8 mouse cellular contexts compared by ENCODE assay signal in genomic region chr17:56018347-56019131, GRCm38 (mm10). TPM values are rescaled to one million over a fixed set of nuclear protein-coding genes. Genes with fewer than 3 reads are reported as not detected.
DNase-seq lines count a peak whose midpoint lies in the region; ATAC-seq lines count a peak whose summit lies in the region.

No protein-coding gene starts in this region.

- H3K27ac ChIP-seq in liver, embryonic 12.5 days = no peak overlapping the region

- no peak overlapping the region for H3K9ac ChIP-seq in liver, embryonic 12.5 days

- no peaks in the 10 kb centered on the region for H3K9me3 ChIP-seq in liver, embryonic 12.5 days (replicated peaks)

- no peaks in the 10 kb centered on the region for H3K27me3 ChIP-seq in liver, embryonic 12.5 days (replicated peaks)

- H3K4me1 ChIP-seq in liver, embryonic 12.5 days = peaks cover 21% of the 10 kb centered on the region

- ATAC-seq in inflammation-experienced regulatory T-cells, adult 6 months = peak; percentile 51
- 0 out of 2 replicates have a peak, but pooled peaks have one; percentile 15 for ATAC-seq in liver, embryonic 12.5 days
- no peak for ATAC-seq in monocyte, adult 5-6 weeks (replicated peaks; ENCODE audit: insufficient number of reproducible peaks, low FRiP score, low TSS enrichment, poor library complexity, severe bottlenecking)

- WGBS in liver, embryonic 12.5 days (ENCODE audit: insufficient replicate concordance) = 75% methylated on average over 20 of the region's 20 CpGs

- DNase-seq in kidney, adult 18-20 months = peak; percentile 64
- DNase-seq in kidney, adult 11 months = no peak
- peak; percentile 59 for DNase-seq in MN1 (ENCODE audit: low spot score)
- peak; percentile 24 to 58 for DNase-seq in cerebellum, postnatal 4 days (ENCODE audit: low spot score in 2 of 2)
- peak; percentile 75 for DNase-seq in right cerebral cortex, adult 18-20 months

- H3K36me3 ChIP-seq in liver, embryonic 12.5 days = peaks cover 78% of the 10 kb centered on the region

- H3K4me3 ChIP-seq in liver, embryonic 12.5 days = no peak overlapping the region

- no peak overlapping the region for H3K4me2 ChIP-seq in liver, embryonic 12.5 days

RNA-seq across cellular contexts. Expression of gene Mpnd, which starts 13.0 kb away (rescaled TPM):
- 10 to 100 TPM in 2 of 3 experiments, 1 to 10 TPM in 1; 8.3 to 24.2 (median 17.4) TPM for polyA plus RNA-seq in inflammation-experienced regulatory T-cells, adult 6 months (2017; shearing (Covaris generic))
- 27.4 and 29.1 TPM in 2 replicates for polyA plus RNA-seq in liver, embryonic 12.5 days (2016; fragmentation: Nextera tagmentation; extraction: Ambion mirVana)
- 31.5 to 106 TPM (median 82.0 TPM) in 3 replicates for total RNA-seq in monocyte, adult 5-6 weeks (2017)

RNA-seq across cellular contexts. Expression of gene Stap2, which starts 13.2 kb away (rescaled TPM):
- under 1 TPM in 1 of 3 experiments, not detected in 2; 0.30 TPM for polyA plus RNA-seq in inflammation-experienced regulatory T-cells, adult 6 months (2017; shearing (Covaris generic))
- polyA plus RNA-seq in liver, embryonic 12.5 days (2016; fragmentation: Nextera tagmentation; extraction: Ambion mirVana) = 1.8 and 2.1 TPM in 2 replicates
- total RNA-seq in monocyte, adult 5-6 weeks (2017) = 0.29 to 1.1 TPM in 2 of 3 replicates, not detected in the other

RNA-seq across cellular contexts. Expression of gene Sh3gl1, which starts 17.9 kb away (rescaled TPM):
- 10 to 100 TPM; 86.9 to 93.6 (median 91.6) TPM for polyA plus RNA-seq in inflammation-experienced regulatory T-cells, adult 6 months (2017; shearing (Covaris generic))
- polyA plus RNA-seq in liver, embryonic 12.5 days (2016; fragmentation: Nextera tagmentation; extraction: Ambion mirVana) = 66.4 and 67.9 TPM in 2 replicates
- total RNA-seq in monocyte, adult 5-6 weeks (2017) = 22.4 to 35.7 TPM (median 23.4 TPM) in 3 replicates

RNA-seq across cellular contexts. Expression of gene Chaf1a, which starts 21.7 kb away (rescaled TPM):
- polyA plus RNA-seq in inflammation-experienced regulatory T-cells, adult 6 months (2017; shearing (Covaris generic)) = 1 to 10 TPM in 2 of 3 experiments, under 1 TPM in 1; 0.63 to 3.6 (median 1.3) TPM
- polyA plus RNA-seq in liver, embryonic 12.5 days (2016; fragmentation: Nextera tagmentation; extraction: Ambion mirVana) = 34.3 and 37.6 TPM in 2 replicates
- total RNA-seq in monocyte, adult 5-6 weeks (2017) = 0.64 to 4.6 TPM (median 2.1 TPM) in 3 replicates

RNA-seq across cellular contexts. Expression of gene Fsd1, which starts 32.2 kb away (rescaled TPM):
- polyA plus RNA-seq in inflammation-experienced regulatory T-cells, adult 6 months (2017; shearing (Covaris generic)) = under 1 TPM in 1 of 3 experiments, not detected in 2; 0.98 TPM
- polyA plus RNA-seq in liver, embryonic 12.5 days (2016; fragmentation: Nextera tagmentation; extraction: Ambion mirVana) = 1.7 and 2.3 TPM in 2 replicates
- not detected in 3 replicates for total RNA-seq in monocyte, adult 5-6 weeks (2017)
